Mouse (Mus musculus) B cell, adult 67 days (primary cell): ENCODE data around the gene Abt1. TPM values are rescaled to one million over a fixed set of nuclear protein-coding genes. Genes with fewer than 3 reads are reported as not detected.

ENCODE experiments used
- total RNA-seq, 2 experiments: library from RNA; stranded (reverse); gene quantifications; 4 replicates each; pipeline ENCODE4 v1.2.4; 2023

Gene Abt1
- total RNA-seq = 10 to 100 TPM; 17.4 to 18.2 TPM

GRCm38 (mm10) chr13:23423286-23424051 lies at the start of gene Abt1:
Abt1 (minus strand) TSS chr13:23423866.

DNA sequence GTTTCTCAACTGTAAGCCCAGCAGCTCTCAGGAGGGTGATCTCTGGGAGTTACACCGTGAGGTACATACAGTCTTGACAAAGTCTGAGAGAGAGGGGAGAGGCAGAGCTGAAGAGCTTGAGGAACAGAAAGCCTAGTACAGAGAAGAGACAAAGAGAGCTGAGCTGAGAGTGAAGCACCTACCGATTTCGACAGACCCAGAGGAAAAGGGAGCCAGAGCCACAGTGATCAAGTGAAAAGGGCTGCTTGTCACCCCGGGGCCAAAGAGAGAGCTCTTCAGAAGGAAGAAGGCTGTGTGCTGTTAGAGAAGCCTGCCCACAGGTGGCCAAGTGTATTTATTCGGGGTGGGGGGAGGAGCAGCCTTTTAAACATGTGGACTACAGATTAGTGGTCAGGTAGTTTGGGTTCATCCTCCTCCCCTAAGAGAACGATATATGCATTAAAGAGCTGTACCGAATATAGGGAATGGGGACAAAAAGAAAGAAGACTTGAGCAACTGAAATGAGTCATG lies 42.0 kb upstream of the Abt1 start, which contains the start of gene Btn1a1:
Btn1a1 (minus strand) TSS at position 302 of the 510 bp plus-strand sequence.

DNA sequence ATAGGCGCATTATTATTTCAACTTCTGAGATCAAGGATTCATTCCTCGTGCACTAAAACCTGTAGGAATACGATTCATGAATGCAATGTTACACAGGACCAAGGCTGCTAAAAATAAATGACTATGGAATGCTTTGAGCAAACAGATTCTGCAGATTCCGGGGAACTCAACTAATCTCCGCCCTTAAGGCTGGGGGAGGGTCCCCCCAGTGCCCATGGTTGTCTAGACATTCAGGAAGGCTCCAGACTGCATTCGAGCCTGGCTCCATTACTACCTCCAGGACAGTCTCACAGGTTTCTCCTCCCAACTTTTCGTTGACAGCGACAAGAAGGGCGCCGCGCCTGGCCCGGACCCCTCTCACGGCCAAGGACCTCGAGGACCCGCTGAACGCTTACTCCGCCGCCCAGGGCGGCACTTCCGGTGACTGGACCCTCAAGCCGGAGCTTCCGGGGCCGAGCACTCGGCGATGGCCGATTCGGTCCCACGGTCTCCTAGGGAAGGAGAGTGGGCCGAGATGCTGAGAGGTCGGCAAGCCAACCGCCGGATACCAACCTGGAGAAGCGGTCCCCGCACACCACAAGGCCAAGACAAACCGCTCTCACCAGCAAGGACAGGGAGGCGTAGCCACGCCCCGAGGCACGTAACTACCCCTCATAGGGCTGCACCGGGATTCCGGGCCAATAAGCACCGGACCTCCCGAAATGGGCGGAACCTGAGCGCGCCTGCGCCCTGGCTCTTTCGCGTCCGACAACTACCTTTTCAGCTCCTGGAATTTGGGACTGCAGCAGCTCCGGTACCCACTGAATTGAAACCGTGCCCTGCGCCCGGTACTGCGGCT lies 54.9 kb downstream of the Abt1 start, which contains the start of gene Zfp322a:
Zfp322a (minus strand) TSS at position 626 of the 838 bp plus-strand sequence.

Other genes with a start within 250 kb of the Abt1 start
- not detected for gene Vmn1r220, start 235.9 kb downstream of the Abt1 start, total RNA-seq
- not detected for gene Vmn1r221, start 209.7 kb downstream of the Abt1 start, total RNA-seq
- gene Vmn1r222, start 187.9 kb downstream of the Abt1 start, total RNA-seq = not detected
- gene Vmn1r223, start 176.7 kb downstream of the Abt1 start, total RNA-seq = not detected
- 10 to 100 TPM; 20.6 to 20.7 TPM for gene Zfp322a, start 54.7 kb downstream of the Abt1 start, total RNA-seq
- not detected for gene Btn1a1, start 42.0 kb upstream of the Abt1 start, total RNA-seq
- gene Btn2a2, start 65.0 kb upstream of the Abt1 start, total RNA-seq = under 1 TPM; 0.65 to 0.67 TPM
- 100 to 1,000 TPM; 457 TPM for gene Hist1h4h, start 107.2 kb upstream of the Abt1 start, total RNA-seq
- 10 to 100 TPM; 21.3 to 28.8 TPM for gene Hist1h2af, start 110.0 kb upstream of the Abt1 start, total RNA-seq
- 1 to 10 TPM; 1.4 to 6.9 TPM for gene Hist1h3g, start 111.6 kb upstream of the Abt1 start, total RNA-seq
- 10 to 100 TPM; 10.0 to 13.0 TPM for gene Hist1h2bh, start 119.5 kb upstream of the Abt1 start, total RNA-seq
- gene Hist1h3f, start 120.2 kb upstream of the Abt1 start, total RNA-seq = 100 to 1,000 TPM; 111 to 119 TPM
- 10 to 100 TPM; 55.2 to 82.9 TPM for gene Hist1h4f, start 127.8 kb upstream of the Abt1 start, total RNA-seq
- gene Hist1h1d, start 129.4 kb upstream of the Abt1 start, total RNA-seq = 10 to 100 TPM; 31.1 to 36.2 TPM
- gene Hist1h3e, start 138.5 kb upstream of the Abt1 start, total RNA-seq = 100 to 1,000 TPM; 326 to 342 TPM
- 10 to 100 TPM; 29.2 to 42.2 TPM for gene Hist1h2ae, start 147.4 kb upstream of the Abt1 start, total RNA-seq
- gene Hist1h2bg, start 147.5 kb upstream of the Abt1 start, total RNA-seq = 100 to 1,000 TPM; 649 to 669 TPM
- gene Hist1h2bf, start 150.3 kb upstream of the Abt1 start, total RNA-seq = 100 to 1,000 TPM; 327 to 367 TPM
- gene Hist1h2ad, start 150.5 kb upstream of the Abt1 start, total RNA-seq = 10 to 100 TPM; 42.6 to 61.1 TPM
- gene Hist1h3d, start 151.9 kb upstream of the Abt1 start, total RNA-seq = 10 to 100 TPM; 40.0 to 45.0 TPM
- 100 to 1,000 TPM; 183 to 195 TPM for gene Hist1h4d, start 157.7 kb upstream of the Abt1 start, total RNA-seq
- 10 to 100 TPM; 41.6 to 47.3 TPM for gene Hist1h2be, start 197.3 kb upstream of the Abt1 start, total RNA-seq
- gene Hist1h1e, start 198.7 kb upstream of the Abt1 start, total RNA-seq = 100 to 1,000 TPM; 385 to 413 TPM